Mouse (Mus musculus) gonadal fat pad, adult 2 months (tissue): ENCODE measurements around the gene Dnlz. TPM values are rescaled to one million over a fixed set of nuclear protein-coding genes. Genes with fewer than 3 reads are reported as not detected.

Experiments used
- DNase-seq: peaks from one replicate; pipeline ENCODE4 v3.0.0-alpha.2; 2012; ENCODE audit warnings: low read depth
- polyA plus RNA-seq: library from polyadenylated mRNA; depleted of rRNA; stranded (reverse); fragments of >200 nt; gene quantifications from 2 replicates; pipeline ENCODE4 v1.2.3, GENCODE M21; 2012

The Dnlz gene
- polyA plus RNA-seq, 1 experiment = 23.4 TPM

- no peak for DNase-seq
These were observed 5.6 kb upstream of the Dnlz start for GRCm38 (mm10) chr2:26357484-26357883.

DNA sequence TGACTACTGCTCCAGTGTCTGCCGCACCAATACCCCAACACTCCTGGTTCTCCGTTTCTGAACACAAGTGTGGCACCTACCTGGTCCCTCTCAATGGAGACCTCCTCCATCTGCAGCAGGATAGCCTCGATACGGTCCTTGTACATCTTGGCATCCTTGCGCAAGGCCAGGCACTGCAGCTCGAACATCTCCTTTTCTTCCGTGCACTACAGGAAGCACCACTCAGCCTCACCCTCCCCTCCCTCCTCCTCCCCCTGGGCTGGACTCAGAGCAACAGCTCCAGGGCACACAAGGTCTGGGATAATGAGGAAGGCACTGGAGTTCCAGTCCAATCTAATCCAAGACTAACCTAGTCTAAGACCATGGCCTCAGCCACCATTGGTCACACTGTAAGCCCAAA is 4.8 kb upstream of the Dnlz start:
- no peak for DNase-seq

DNA sequence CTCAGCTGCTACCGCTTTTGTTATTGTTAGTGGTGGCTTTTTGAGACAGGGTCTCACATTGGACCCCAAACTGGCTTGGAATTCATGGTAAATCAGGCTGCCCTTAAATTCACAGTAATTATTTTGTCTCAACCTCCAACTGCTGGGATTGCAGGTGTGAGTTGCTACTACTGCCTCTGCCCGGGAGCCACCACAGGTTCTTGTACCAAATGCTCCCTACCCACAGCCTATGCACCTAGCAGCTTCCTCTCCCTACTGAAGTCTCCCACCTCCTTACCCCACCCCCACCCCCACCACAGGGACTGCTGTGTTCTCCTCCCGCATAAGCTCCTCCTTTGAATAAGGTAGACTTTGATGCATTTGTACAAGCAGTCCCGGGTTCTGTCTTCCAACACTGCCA is 4.3 kb upstream of the Dnlz start:
- no peak for DNase-seq

- no peak for DNase-seq
These were observed 2.5 kb upstream of the Dnlz start for GRCm38 (mm10) chr2:26354401-26354800.

- no peak for DNase-seq
These were observed 1.4 kb upstream of the Dnlz start for GRCm38 (mm10) chr2:26353066-26353980.

DNA sequence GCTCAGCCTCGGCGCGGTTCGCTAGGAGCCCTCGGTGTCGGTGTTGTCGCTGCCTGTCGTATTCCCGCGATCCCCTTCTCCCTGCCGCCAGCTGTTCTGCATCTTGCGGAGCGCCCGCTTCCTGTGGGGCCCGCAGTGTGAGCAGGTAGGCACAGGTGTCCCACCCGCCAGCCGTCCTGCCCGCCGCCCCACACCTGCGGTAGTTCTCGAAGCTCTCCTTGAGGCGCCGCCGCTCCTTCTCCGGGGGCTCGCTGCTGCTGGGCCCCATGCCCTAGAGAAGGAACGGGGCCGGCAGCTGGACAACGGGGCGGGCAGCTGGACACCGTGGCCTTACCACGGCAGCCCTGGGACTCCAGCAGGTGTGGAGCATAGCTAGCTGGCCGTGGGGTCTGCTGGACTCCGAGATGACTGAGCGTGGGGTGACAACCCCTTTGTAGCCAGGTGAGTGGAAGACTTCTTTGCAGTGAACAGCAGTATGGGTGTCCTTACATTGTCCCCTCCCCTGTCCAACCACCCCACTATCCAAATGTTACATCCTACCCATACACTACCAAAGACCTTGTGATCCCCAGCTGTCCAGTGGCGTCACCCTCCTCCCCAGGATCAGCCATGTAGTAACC is 491 bp upstream of the Dnlz start:
- DNase-seq = no peak

DNA sequence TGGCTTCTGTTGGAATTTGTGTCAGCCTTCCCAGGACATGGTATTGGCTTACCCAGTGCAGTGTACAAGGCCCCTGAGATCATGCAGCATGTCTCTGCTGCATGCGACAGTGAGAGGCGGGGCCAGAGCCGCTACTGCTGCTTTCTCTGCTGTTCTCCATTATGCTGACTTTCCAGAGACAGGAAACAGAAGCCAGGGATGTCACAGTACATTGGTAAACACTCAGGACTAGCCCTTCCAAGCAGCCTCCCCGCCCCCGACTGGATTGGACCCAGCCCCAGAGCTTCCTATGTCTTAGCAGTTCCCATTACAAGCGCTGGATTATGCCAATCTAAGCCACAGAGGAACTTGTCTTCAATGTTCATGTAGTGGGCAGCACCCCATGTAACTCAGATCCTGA is 3.7 kb downstream of the Dnlz start:
- no peak for DNase-seq

GRCm38 (mm10) chr2:26342609-26343490 is 9.1 kb downstream of the Dnlz start:
- DNase-seq = no peak

GRCm38 (mm10) chr2:26342044-26342443 is 9.9 kb downstream of the Dnlz start:
- no peak for DNase-seq

GRCm38 (mm10) chr2:26341510-26341981 is 10.4 kb downstream of the Dnlz start:
- no peak for DNase-seq

- DNase-seq = no peak
These were observed 12.7 kb downstream of the Dnlz start for GRCm38 (mm10) chr2:26339204-26339551.

GRCm38 (mm10) chr2:26338302-26339203 is 13.4 kb downstream of the Dnlz start:
- no peak for DNase-seq

- no peak for DNase-seq
These were observed 21.2 kb downstream of the Dnlz start for GRCm38 (mm10) chr2:26330702-26331101.

DNA sequence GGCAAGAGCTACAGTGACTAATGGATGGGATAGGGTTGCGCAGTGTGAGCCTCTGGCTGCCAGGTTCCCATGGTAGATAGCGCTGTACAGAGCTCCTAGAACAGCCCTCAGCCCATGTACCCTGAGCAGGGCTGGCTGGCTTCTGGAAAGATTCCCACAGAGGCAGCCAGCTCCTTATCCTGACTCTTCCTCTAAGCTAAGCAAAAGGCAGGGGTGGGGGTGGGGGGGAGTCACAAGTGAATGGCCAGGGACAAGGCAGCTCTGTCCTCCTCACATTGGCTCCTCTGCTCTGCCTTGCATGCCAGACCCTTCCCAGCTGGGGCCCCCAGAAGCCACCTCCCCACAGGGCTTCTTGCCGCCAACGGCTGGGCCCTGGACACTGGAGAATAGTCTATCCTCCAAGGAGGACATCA is 21.8 kb downstream of the Dnlz start:
- no peak for DNase-seq

GRCm38 (mm10) chr2:26329402-26329801 is 22.5 kb downstream of the Dnlz start:
- DNase-seq = no peak

- no peak for DNase-seq
These were observed 24.1 kb downstream of the Dnlz start for GRCm38 (mm10) chr2:26327852-26328251.

GRCm38 (mm10) chr2:26325386-26326181 is 26.3 kb downstream of the Dnlz start:
- DNase-seq = no peak

GRCm38 (mm10) chr2:26324917-26325316 is 27.0 kb downstream of the Dnlz start:
- no peak for DNase-seq

DNA sequence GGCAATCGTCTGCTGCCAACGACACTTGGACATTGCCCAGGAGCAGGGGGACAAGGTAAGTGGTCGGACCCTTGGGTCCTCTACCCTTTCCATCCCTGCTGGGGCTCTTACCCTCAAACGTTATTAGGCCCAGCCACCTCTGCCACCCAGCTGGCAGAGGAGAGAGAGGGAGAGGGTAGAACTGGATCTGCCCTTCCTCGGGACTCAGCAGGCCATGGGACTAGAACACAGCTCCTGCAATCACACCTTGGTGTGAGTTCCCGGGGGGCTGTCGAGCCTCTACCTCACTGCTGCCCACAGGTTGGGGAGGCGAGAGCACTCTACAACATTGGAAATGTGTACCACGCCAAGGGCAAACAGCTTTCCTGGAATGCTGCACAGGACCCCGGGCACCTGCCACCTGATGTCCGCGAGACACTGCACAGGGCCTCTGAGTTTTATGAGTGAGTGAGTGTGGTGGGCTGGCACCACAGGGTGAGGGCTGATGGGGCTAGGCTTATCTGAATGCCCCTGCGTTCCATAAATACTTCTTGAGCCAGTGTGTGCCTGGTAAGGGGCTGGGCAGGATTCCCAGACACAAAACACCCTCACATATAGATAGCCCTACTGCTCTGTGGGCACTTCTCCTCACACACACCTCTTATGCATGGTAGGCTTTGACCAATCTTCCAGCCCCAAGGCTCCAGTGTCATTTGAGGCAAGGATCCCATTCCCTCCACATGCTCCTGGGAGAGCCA is 28.2 kb downstream of the Dnlz start:
- no peak for DNase-seq
